Mouse (Mus musculus): Measurements from ENCODE around the gene March8. TPM values are rescaled to one million over a fixed set of nuclear protein-coding genes. Genes with fewer than 3 reads are reported as not detected.

The March8 gene
- polyA plus RNA-seq, 1 experiment from 2014 or later, result 29.4 TPM

GRCm38 (mm10) chr6:116455781-116456180, 118.0 kb downstream of the March8 start:
- Histone ChIP-seq H3K27me3 (replicated peaks; ENCODE audit: control insufficient read depth, insufficient read depth, low read length) (peaks cover 8% of the 10 kb centered on the region; the same call in 1 of the 2 replicates), H3K9ac (ENCODE audit: low read depth, low read length) (no peak overlapping the region)
- ATAC-seq, result no peak

GRCm38 (mm10) chr6:116456482-116456881, 118.7 kb downstream of the March8 start:
- Histone ChIP-seq H3K9me3 (ENCODE audit: control insufficient read depth) (no peaks in the 10 kb centered on the region), H3K27me3 (replicated peaks; ENCODE audit: control insufficient read depth, insufficient read depth, low read length) (peaks cover 15% of the 10 kb centered on the region), H3K36me3 (ENCODE audit: control insufficient read depth, insufficient read depth) (no peaks in the 10 kb centered on the region), H3K4me1 (replicated peaks; ENCODE audit: control insufficient read depth, insufficient read depth, low read length) (no peaks in the 10 kb centered on the region), H3K4me3 (ENCODE audit: low read depth, low read length) (no peak overlapping the region), H3K4me2 (replicated peaks; ENCODE audit: low read depth) (no peak overlapping the region), H3K27ac (ENCODE audit: low read depth, low read length) (no peak overlapping the region), H3K9ac (ENCODE audit: low read depth, low read length) (no peak overlapping the region)
- no peak for ATAC-seq
- WGBS, result 39% methylated on average over 1 of the region's 1 CpGs
- no peak for TF ChIP-seq CTCF (IDR thresholded peaks at IDR 0.05; ENCODE audit: low read depth)

More at GRCm38 (mm10) chr6:116455781-116456180, 118.0 kb downstream of the March8 start:
- no peak overlapping the region for H3K27ac ChIP-seq (ENCODE audit: low read depth, low read length)
- H3K4me1 ChIP-seq (replicated peaks; ENCODE audit: control insufficient read depth, insufficient read depth, low read length), result no peaks in the 10 kb centered on the region
- no peak for TF ChIP-seq CTCF (IDR thresholded peaks at IDR 0.05; ENCODE audit: low read depth)
- H3K9me3 ChIP-seq (ENCODE audit: control insufficient read depth), result no peaks in the 10 kb centered on the region
- no peaks in the 10 kb centered on the region for H3K36me3 ChIP-seq (ENCODE audit: control insufficient read depth, insufficient read depth)
- H3K4me3 ChIP-seq (ENCODE audit: low read depth, low read length), result no peak overlapping the region
- 63% methylated on average over 4 of the region's 4 CpGs for WGBS
- no peak overlapping the region for H3K4me2 ChIP-seq (replicated peaks; ENCODE audit: low read depth)

GRCm38 (mm10) chr6:116458728-116459127, 120.9 kb downstream of the March8 start:
- WGBS, result 82% methylated on average over 4 of the region's 4 CpGs
- Histone ChIP-seq H3K36me3 (ENCODE audit: control insufficient read depth, insufficient read depth) (no peaks in the 10 kb centered on the region), H3K27ac (ENCODE audit: low read depth, low read length) (no peak overlapping the region), H3K27me3 (replicated peaks; ENCODE audit: control insufficient read depth, insufficient read depth, low read length) (peaks cover 26% of the 10 kb centered on the region), H3K4me2 (replicated peaks; ENCODE audit: low read depth) (no peak overlapping the region), H3K9ac (ENCODE audit: low read depth, low read length) (no peak overlapping the region), H3K4me3 (ENCODE audit: low read depth, low read length) (no peak overlapping the region), H3K4me1 (replicated peaks; ENCODE audit: control insufficient read depth, insufficient read depth, low read length) (no peaks in the 10 kb centered on the region), H3K9me3 (ENCODE audit: control insufficient read depth) (no peaks in the 10 kb centered on the region)
- no peak for ATAC-seq
- no peak for TF ChIP-seq CTCF (IDR thresholded peaks at IDR 0.05; ENCODE audit: low read depth)

Other genes starting within 250 kb of the March8 start
- 8.0 and 9.2 TPM in 2 replicates for gene Tmcc1, start 144.5 kb upstream of the March8 start, polyA plus RNA-seq (2015; fragmentation: Nextera tagmentation; extraction: Ambion mirVana)
- gene Washc2, start 130.0 kb upstream of the March8 start, polyA plus RNA-seq (2015; fragmentation: Nextera tagmentation; extraction: Ambion mirVana), result 37.3 and 44.1 TPM in 2 replicates
- 1.1 and 1.2 TPM in 2 replicates for gene Zfand4, start 73.8 kb upstream of the March8 start, polyA plus RNA-seq (2015; fragmentation: Nextera tagmentation; extraction: Ambion mirVana)
- 0.43 and 0.48 TPM in 2 replicates for gene Alox5, start 123.2 kb downstream of the March8 start, polyA plus RNA-seq (2015; fragmentation: Nextera tagmentation; extraction: Ambion mirVana)
- not detected in 2 replicates for gene Olfr211, start 151.1 kb downstream of the March8 start, polyA plus RNA-seq (2015; fragmentation: Nextera tagmentation; extraction: Ambion mirVana)
- 0.05 TPM in 1 of 2 replicates, not detected in the other for gene Olfr212, start 168.5 kb downstream of the March8 start, polyA plus RNA-seq (2015; fragmentation: Nextera tagmentation; extraction: Ambion mirVana)
- not detected in 2 replicates for gene Olfr213, start 200.4 kb downstream of the March8 start, polyA plus RNA-seq (2015; fragmentation: Nextera tagmentation; extraction: Ambion mirVana)
- 0.24 and 0.35 TPM in 2 replicates for gene Gm5580, start 213.1 kb downstream of the March8 start, polyA plus RNA-seq (2015; fragmentation: Nextera tagmentation; extraction: Ambion mirVana)
- gene Olfr214, start 216.2 kb downstream of the March8 start, polyA plus RNA-seq (2015; fragmentation: Nextera tagmentation; extraction: Ambion mirVana), result not detected in 2 replicates
- not detected in 2 replicates for gene Olfr215, start 246.2 kb downstream of the March8 start, polyA plus RNA-seq (2015; fragmentation: Nextera tagmentation; extraction: Ambion mirVana)